Mouse (Mus musculus): ENCODE measurements around the gene Gpank1. TPM values are rescaled to one million over a fixed set of nuclear protein-coding genes. Genes with fewer than 3 reads are reported as not detected.
A peak's percentile ranks its signal among the peaks of the same experiment; 100 is the strongest.

Gene Gpank1
- total and polyA plus RNA-seq, 3 experiments: 40.4 to 44.7 TPM; not detected in 1

DNA sequence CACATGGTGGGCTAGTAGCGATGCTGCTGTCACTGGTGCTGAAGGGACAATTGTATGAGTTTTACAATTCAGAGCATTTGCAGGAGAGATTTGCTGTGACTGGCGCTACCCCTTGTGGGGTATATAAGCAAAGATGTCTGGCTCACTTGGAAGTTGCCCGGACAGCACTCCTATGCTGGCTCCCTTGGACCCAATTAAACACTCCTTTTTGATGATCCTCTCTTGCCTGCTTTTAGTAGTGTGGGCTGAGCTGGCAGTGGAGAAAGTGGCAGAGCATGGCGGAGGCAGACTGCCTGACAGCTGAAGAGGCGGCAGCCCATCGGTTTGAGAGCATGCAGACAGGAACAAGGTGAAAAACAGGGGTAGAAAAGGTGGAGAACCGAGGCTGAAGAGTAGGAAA lies 46.5 kb downstream of the Gpank1 start:
- Histone ChIP-seq H3K27ac (ENCODE audit: control insufficient read depth, low read depth, low read length) (no peak overlapping the region), H3K27me3 (ENCODE audit: control insufficient read depth in 1 of 2, insufficient read depth in 2 of 2, low read length in 2 of 2) (no peaks in the 10 kb centered on the region), H3K4me1 (ENCODE audit: control insufficient read depth in 1 of 2, insufficient read depth in 2 of 2, low read length in 2 of 2) (peaks cover 5 to 15% of the 10 kb centered on the region in 2 experiments; a peak in 3 of 4 replicates), H3K4me3 (ENCODE audit: control insufficient read depth in 1 of 2, insufficient read depth in 1 of 2, low read depth in 2 of 2, low read length in 2 of 2) (no peak overlapping the region), H3K9ac (ENCODE audit: control insufficient read depth, low read depth, low read length, poor library complexity, severe bottlenecking) (no peak overlapping the region), H3K36me3 (ENCODE audit: control insufficient read depth in 1 of 2, insufficient read depth in 2 of 2, low read length in 2 of 2) (peaks cover under 1 to 15% of the 10 kb centered on the region in 2 experiments; a peak in 2 of 4 replicates), H3K9me3 (replicated peaks; ENCODE audit: insufficient read depth, low read length) (no peaks in the 10 kb centered on the region), H3K79me2 (ENCODE audit: control insufficient read depth, insufficient read depth, low read length, poor library complexity) (peaks cover 22% of the 10 kb centered on the region)
- TF ChIP-seq ZC3H11A (IDR thresholded peaks at IDR 0.05; ENCODE audit: low read depth, low read length) (no peak), CTCF (IDR thresholded peaks at IDR 0.05 in 2 of 3, conservative IDR thresholded peaks at IDR 0.05 in 1 of 3; ENCODE audit: control insufficient read depth in 1 of 3, insufficient read depth in 1 of 3, low read depth in 2 of 3, low read length in 3 of 3, poor library complexity in 1 of 3, severe bottlenecking in 1 of 3) (no peak), MYB (IDR thresholded peaks at IDR 0.05; ENCODE audit: low read depth, low read length) (no peak), RCOR1 (IDR thresholded peaks at IDR 0.05; ENCODE audit: low read depth, low read length) (no peak), UBTF (IDR thresholded peaks at IDR 0.05; ENCODE audit: borderline replicate concordance, insufficient read depth, low read depth, low read length) (no peak), USF1 (IDR thresholded peaks at IDR 0.05; ENCODE audit: low read depth, low read length) (no peak), KAT2A (conservative IDR thresholded peaks at IDR 0.05; ENCODE audit: low read depth, low read length) (no peak), POLR2A (IDR thresholded peaks at IDR 0.05; ENCODE audit: control insufficient read depth in 1 of 2, insufficient read depth in 1 of 2, low read depth in 1 of 2, low read length in 2 of 2, poor library complexity in 1 of 2) (no peak), NELFE (IDR thresholded peaks at IDR 0.05; ENCODE audit: low read depth, low read length) (no peak), JUND (IDR thresholded peaks at IDR 0.05; ENCODE audit: low read depth, low read length) (no peak), MAZ (IDR thresholded peaks at IDR 0.05; ENCODE audit: low read depth, low read length) (no peak), USF2 (IDR thresholded peaks at IDR 0.05; ENCODE audit: borderline replicate concordance in 1 of 2, insufficient read depth in 1 of 2, low read depth in 1 of 2, low read length in 2 of 2) (no peak), TBP (IDR thresholded peaks at IDR 0.05; ENCODE audit: low read depth, low read length) (no peak), CHD2 (IDR thresholded peaks at IDR 0.05; ENCODE audit: low read length) (no peak)
- no peak for DNase-seq (ENCODE audit: low read depth, low spot score)

GRCm38 (mm10) chr17:35168541-35169207 lies 47.4 kb downstream of the Gpank1 start:
- H3K36me3 ChIP-seq (ENCODE audit: control insufficient read depth in 1 of 2, insufficient read depth in 2 of 2, low read length in 2 of 2): peaks cover 0 to 9% of the 10 kb centered on the region in 2 experiments; a peak in 2 of 4 replicates
- H3K9me3 ChIP-seq (replicated peaks; ENCODE audit: insufficient read depth, low read length): no peaks in the 10 kb centered on the region
- no peak for TF ChIP-seq TAL1 (IDR thresholded peaks at IDR 0.05; ENCODE audit: low read length)
- peak; percentile 61 for TF ChIP-seq HCFC1 (IDR thresholded peaks at IDR 0.05; ENCODE audit: low read depth, low read length)
- no peak for TF ChIP-seq ETS1 (IDR thresholded peaks at IDR 0.05; ENCODE audit: low read depth, low read length)
- peak; percentile 66 for TF ChIP-seq MYC (IDR thresholded peaks at IDR 0.05; ENCODE audit: low read depth, low read length)
- TF ChIP-seq ZC3H11A (IDR thresholded peaks at IDR 0.05; ENCODE audit: low read depth, low read length): peak; percentile 87
- no peak for TF ChIP-seq UBTF (IDR thresholded peaks at IDR 0.05; ENCODE audit: borderline replicate concordance, insufficient read depth, low read depth, low read length)
- no peak for TF ChIP-seq NELFE (IDR thresholded peaks at IDR 0.05; ENCODE audit: low read depth, low read length)
- TF ChIP-seq ZKSCAN1 (IDR thresholded peaks at IDR 0.05; ENCODE audit: low read depth, low read length): peak; percentile 47; the same call in 1 of the 2 replicates
- peak; percentile 98 for TF ChIP-seq ZNF384 (IDR thresholded peaks at IDR 0.05; ENCODE audit: low read depth, low read length)
- TF ChIP-seq SMC3 (IDR thresholded peaks at IDR 0.05; ENCODE audit: low read depth, low read length): peak; percentile 90
- TF ChIP-seq JUND (IDR thresholded peaks at IDR 0.05; ENCODE audit: low read depth, low read length): peak; percentile 15; the same call in 1 of the 2 replicates
- TF ChIP-seq RAD21 (IDR thresholded peaks at IDR 0.05; ENCODE audit: low read depth, low read length): peak; percentile 87
- 0 out of 2 replicates have a peak, but pooled peaks have one; percentile 43 for TF ChIP-seq MAZ (IDR thresholded peaks at IDR 0.05; ENCODE audit: low read depth, low read length)
- TF ChIP-seq CTCF (IDR thresholded peaks at IDR 0.05 in 2 of 3, conservative IDR thresholded peaks at IDR 0.05 in 1 of 3; ENCODE audit: control insufficient read depth in 1 of 3, insufficient read depth in 1 of 3, low read depth in 2 of 3, low read length in 3 of 3, poor library complexity in 1 of 3, severe bottlenecking in 1 of 3): peak; percentile 53 to 85 (median 61)
- peak; percentile 68; the same call in 1 of the 2 replicates for TF ChIP-seq SIN3A (IDR thresholded peaks at IDR 0.05; ENCODE audit: low read length)
- TF ChIP-seq POLR2AphosphoS2 (IDR thresholded peaks at IDR 0.05; ENCODE audit: low read length): no peak
- H3K27ac ChIP-seq (ENCODE audit: control insufficient read depth, low read depth, low read length): no peak overlapping the region
- no peak overlapping the region for H3K9ac ChIP-seq (ENCODE audit: control insufficient read depth, low read depth, low read length, poor library complexity, severe bottlenecking)
- H3K27me3 ChIP-seq (ENCODE audit: control insufficient read depth in 1 of 2, insufficient read depth in 2 of 2, low read length in 2 of 2): no peaks in the 10 kb centered on the region
- DNase-seq (ENCODE audit: low read depth, low spot score): peak; percentile 89
- peaks cover 6 to 23% of the 10 kb centered on the region in 2 experiments for H3K4me1 ChIP-seq (ENCODE audit: control insufficient read depth in 1 of 2, insufficient read depth in 2 of 2, low read length in 2 of 2)
- H3K79me2 ChIP-seq (ENCODE audit: control insufficient read depth, insufficient read depth, low read length, poor library complexity): peaks cover 13% of the 10 kb centered on the region
- no peak overlapping the region for H3K4me3 ChIP-seq (ENCODE audit: control insufficient read depth in 1 of 2, insufficient read depth in 1 of 2, low read depth in 2 of 2, low read length in 2 of 2)
